Mouse (Mus musculus): ENCODE measurements around the gene Pcdh7. TPM values are rescaled to one million over a fixed set of nuclear protein-coding genes. Genes with fewer than 3 reads are reported as not detected.

The Pcdh7 gene
- polyA plus RNA-seq, 1 experiment from 2014 or later: 26.4 TPM

DNA sequence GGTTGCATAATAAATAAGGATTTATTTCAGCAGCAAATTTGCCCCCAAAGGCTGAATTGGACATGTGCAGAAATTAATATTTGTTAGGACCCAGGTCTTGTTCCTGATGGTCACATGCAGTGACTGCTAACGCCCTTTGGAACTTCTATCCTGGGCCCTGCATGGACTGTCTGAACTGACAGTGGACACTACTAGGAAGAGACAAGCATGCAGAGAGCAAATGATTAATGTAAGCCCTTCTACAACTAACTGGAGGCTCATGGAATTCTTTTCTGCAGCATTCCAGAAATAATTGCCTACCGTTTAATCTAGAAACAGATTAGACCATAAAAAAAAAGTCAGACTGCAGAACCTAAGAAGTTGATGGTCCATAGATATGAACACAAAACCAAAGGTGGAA is 119.4 kb downstream of the Pcdh7 start:
- no peak overlapping the region for H3K27ac ChIP-seq (ENCODE audit: low read length)
- H3K36me3 ChIP-seq (ENCODE audit: control insufficient read depth, insufficient read depth, low read length): no peaks in the 10 kb centered on the region
- H3K4me1 ChIP-seq (ENCODE audit: control insufficient read depth, insufficient read depth, low read length): no peaks in the 10 kb centered on the region
- no peak overlapping the region for H3K9ac ChIP-seq (replicated peaks; ENCODE audit: low read depth, low read length)
- no peaks in the 10 kb centered on the region for H3K27me3 ChIP-seq (ENCODE audit: control insufficient read depth, insufficient read depth, low read length)
- H3K4me3 ChIP-seq (ENCODE audit: low read depth, low read length): no peak overlapping the region
- 30% methylated on average over 2 of the region's 2 CpGs for WGBS
- H3K4me2 ChIP-seq (replicated peaks; ENCODE audit: low read depth, low read length): no peak overlapping the region
- no peaks in the 10 kb centered on the region for H3K9me3 ChIP-seq (ENCODE audit: control insufficient read depth, low read depth, low read length)
- no peak for ATAC-seq (ENCODE audit: insufficient number of reproducible peaks, insufficient read depth, low FRiP score, low read depth)

DNA sequence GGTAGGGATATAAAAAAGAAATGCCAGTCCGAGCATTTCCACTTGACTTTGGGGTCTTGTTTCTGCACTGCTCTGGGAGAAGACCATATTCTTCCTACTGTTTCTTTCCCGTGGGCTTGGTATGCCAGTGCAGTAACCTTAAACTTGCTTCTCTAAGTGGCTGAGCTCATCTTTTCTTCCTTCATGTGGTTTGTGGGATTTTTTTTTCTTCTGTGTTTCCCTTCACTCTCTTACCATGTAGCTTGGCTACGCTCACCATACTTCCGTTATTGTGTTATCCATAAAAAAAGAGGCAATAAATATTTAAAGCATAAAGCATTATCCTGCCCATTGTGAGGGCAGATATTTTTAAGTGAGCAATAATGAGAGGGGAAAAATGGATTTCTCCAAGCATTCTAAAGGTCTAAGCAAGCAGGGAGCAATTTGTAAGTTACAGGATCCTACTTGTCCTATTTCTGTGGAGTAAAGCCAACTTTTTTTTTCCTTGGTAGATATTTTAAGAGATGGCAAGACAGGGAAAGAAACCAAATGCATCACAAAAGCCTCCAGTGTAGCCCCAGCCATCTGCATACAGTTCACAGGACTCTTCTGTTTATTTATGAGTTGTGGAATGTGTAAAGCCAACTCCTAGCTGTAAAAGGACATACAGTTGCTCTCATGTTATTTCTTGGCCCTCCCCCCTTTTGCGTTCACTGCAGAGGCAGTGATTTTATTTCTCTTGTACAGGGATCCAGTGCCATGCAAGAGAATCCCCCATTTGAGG is 123.8 kb downstream of the Pcdh7 start:
- Histone ChIP-seq H3K36me3 (ENCODE audit: control insufficient read depth, insufficient read depth, low read length) (no peaks in the 10 kb centered on the region), H3K27me3 (ENCODE audit: control insufficient read depth, insufficient read depth, low read length) (no peaks in the 10 kb centered on the region), H3K9ac (replicated peaks; ENCODE audit: low read depth, low read length) (no peak overlapping the region), H3K27ac (ENCODE audit: low read length) (no peak overlapping the region), H3K4me2 (replicated peaks; ENCODE audit: low read depth, low read length) (no peak overlapping the region), H3K4me3 (ENCODE audit: low read depth, low read length) (no peak overlapping the region), H3K4me1 (ENCODE audit: control insufficient read depth, insufficient read depth, low read length) (no peaks in the 10 kb centered on the region), H3K9me3 (ENCODE audit: control insufficient read depth, low read depth, low read length) (no peaks in the 10 kb centered on the region)
- WGBS: 54% methylated on average over 5 of the region's 5 CpGs
- no peak for ATAC-seq (ENCODE audit: insufficient number of reproducible peaks, insufficient read depth, low FRiP score, low read depth)

- 44% methylated on average over 3 of the region's 3 CpGs for WGBS
- Histone ChIP-seq H3K4me3 (ENCODE audit: low read depth, low read length) (no peak overlapping the region), H3K4me1 (ENCODE audit: control insufficient read depth, insufficient read depth, low read length) (no peaks in the 10 kb centered on the region), H3K27me3 (ENCODE audit: control insufficient read depth, insufficient read depth, low read length) (no peaks in the 10 kb centered on the region), H3K27ac (ENCODE audit: low read length) (no peak overlapping the region), H3K4me2 (replicated peaks; ENCODE audit: low read depth, low read length) (no peak overlapping the region), H3K36me3 (ENCODE audit: control insufficient read depth, insufficient read depth, low read length) (no peaks in the 10 kb centered on the region), H3K9me3 (ENCODE audit: control insufficient read depth, low read depth, low read length) (no peaks in the 10 kb centered on the region), H3K9ac (replicated peaks; ENCODE audit: low read depth, low read length) (no peak overlapping the region)
- no peak for ATAC-seq (ENCODE audit: insufficient number of reproducible peaks, insufficient read depth, low FRiP score, low read depth)
Measured at GRCm38 (mm10) chr5:57847500-57847899, 129.7 kb downstream of the Pcdh7 start.

DNA sequence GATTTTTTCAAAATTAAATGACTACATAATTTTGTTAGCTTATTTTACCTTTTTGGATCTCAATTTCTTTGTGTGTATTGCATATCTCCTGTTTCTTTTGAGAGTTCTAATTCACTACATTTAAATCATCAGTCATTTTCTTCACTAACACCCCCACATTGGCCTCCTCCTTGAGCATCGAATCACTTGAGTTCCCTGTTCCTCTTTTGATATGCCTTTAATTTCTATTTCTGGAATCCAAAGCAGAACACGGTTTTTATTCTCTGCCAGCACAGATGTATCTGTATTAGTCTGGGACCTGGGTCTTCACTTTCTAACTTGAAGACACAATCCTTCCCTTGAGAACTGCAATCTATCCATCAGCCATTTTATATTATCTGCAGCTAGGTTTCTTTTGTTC is 132.3 kb downstream of the Pcdh7 start:
- Histone ChIP-seq H3K4me2 (replicated peaks; ENCODE audit: low read depth, low read length) (no peak overlapping the region), H3K9ac (replicated peaks; ENCODE audit: low read depth, low read length) (no peak overlapping the region), H3K4me3 (ENCODE audit: low read depth, low read length) (no peak overlapping the region), H3K9me3 (ENCODE audit: control insufficient read depth, low read depth, low read length) (no peaks in the 10 kb centered on the region), H3K4me1 (ENCODE audit: control insufficient read depth, insufficient read depth, low read length) (no peaks in the 10 kb centered on the region), H3K27ac (ENCODE audit: low read length) (no peak overlapping the region), H3K36me3 (ENCODE audit: control insufficient read depth, insufficient read depth, low read length) (no peaks in the 10 kb centered on the region), H3K27me3 (ENCODE audit: control insufficient read depth, insufficient read depth, low read length) (no peaks in the 10 kb centered on the region)
- 71% methylated on average over 2 of the region's 2 CpGs for WGBS
- no peak for ATAC-seq (ENCODE audit: insufficient number of reproducible peaks, insufficient read depth, low FRiP score, low read depth)

GRCm38 (mm10) chr5:57857316-57857715 is 139.5 kb downstream of the Pcdh7 start:
- no peaks in the 10 kb centered on the region for H3K36me3 ChIP-seq (ENCODE audit: control insufficient read depth, insufficient read depth, low read length)
- no peaks in the 10 kb centered on the region for H3K4me1 ChIP-seq (ENCODE audit: control insufficient read depth, insufficient read depth, low read length)
- H3K9me3 ChIP-seq (ENCODE audit: control insufficient read depth, low read depth, low read length): no peaks in the 10 kb centered on the region
- H3K9ac ChIP-seq (replicated peaks; ENCODE audit: low read depth, low read length): no peak overlapping the region
- H3K4me3 ChIP-seq (ENCODE audit: low read depth, low read length): no peak overlapping the region
- no peak overlapping the region for H3K27ac ChIP-seq (ENCODE audit: low read length)
- H3K27me3 ChIP-seq (ENCODE audit: control insufficient read depth, insufficient read depth, low read length): no peaks in the 10 kb centered on the region
- H3K4me2 ChIP-seq (replicated peaks; ENCODE audit: low read depth, low read length): no peak overlapping the region
- ATAC-seq (ENCODE audit: insufficient number of reproducible peaks, insufficient read depth, low FRiP score, low read depth): no peak
- WGBS: 72% methylated on average over 3 of the region's 3 CpGs

GRCm38 (mm10) chr5:57864254-57864653 is 146.5 kb downstream of the Pcdh7 start:
- no peak overlapping the region for H3K9ac ChIP-seq (replicated peaks; ENCODE audit: low read depth, low read length)
- no peaks in the 10 kb centered on the region for H3K27me3 ChIP-seq (ENCODE audit: control insufficient read depth, insufficient read depth, low read length)
- WGBS: 100% methylated on average over 3 of the region's 3 CpGs
- H3K36me3 ChIP-seq (ENCODE audit: control insufficient read depth, insufficient read depth, low read length): no peaks in the 10 kb centered on the region
- H3K4me3 ChIP-seq (ENCODE audit: low read depth, low read length): no peak overlapping the region
- no peak overlapping the region for H3K27ac ChIP-seq (ENCODE audit: low read length)
- ATAC-seq (ENCODE audit: insufficient number of reproducible peaks, insufficient read depth, low FRiP score, low read depth): no peak
- no peaks in the 10 kb centered on the region for H3K9me3 ChIP-seq (ENCODE audit: control insufficient read depth, low read depth, low read length)
- no peak overlapping the region for H3K4me2 ChIP-seq (replicated peaks; ENCODE audit: low read depth, low read length)
- peaks cover 11% of the 10 kb centered on the region for H3K4me1 ChIP-seq (ENCODE audit: control insufficient read depth, insufficient read depth, low read length)

GRCm38 (mm10) chr5:57865256-57865655 is 147.5 kb downstream of the Pcdh7 start:
- H3K9ac ChIP-seq (replicated peaks; ENCODE audit: low read depth, low read length): no peak overlapping the region
- 80% methylated on average over 3 of the region's 3 CpGs for WGBS
- H3K4me3 ChIP-seq (ENCODE audit: low read depth, low read length): no peak overlapping the region
- ATAC-seq (ENCODE audit: insufficient number of reproducible peaks, insufficient read depth, low FRiP score, low read depth): no peak
- peaks cover 12% of the 10 kb centered on the region for H3K4me1 ChIP-seq (ENCODE audit: control insufficient read depth, insufficient read depth, low read length)
- no peaks in the 10 kb centered on the region for H3K9me3 ChIP-seq (ENCODE audit: control insufficient read depth, low read depth, low read length)
- H3K27me3 ChIP-seq (ENCODE audit: control insufficient read depth, insufficient read depth, low read length): no peaks in the 10 kb centered on the region
- no peak overlapping the region for H3K4me2 ChIP-seq (replicated peaks; ENCODE audit: low read depth, low read length)
- H3K27ac ChIP-seq (ENCODE audit: low read length): no peak overlapping the region
- H3K36me3 ChIP-seq (ENCODE audit: control insufficient read depth, insufficient read depth, low read length): no peaks in the 10 kb centered on the region

DNA sequence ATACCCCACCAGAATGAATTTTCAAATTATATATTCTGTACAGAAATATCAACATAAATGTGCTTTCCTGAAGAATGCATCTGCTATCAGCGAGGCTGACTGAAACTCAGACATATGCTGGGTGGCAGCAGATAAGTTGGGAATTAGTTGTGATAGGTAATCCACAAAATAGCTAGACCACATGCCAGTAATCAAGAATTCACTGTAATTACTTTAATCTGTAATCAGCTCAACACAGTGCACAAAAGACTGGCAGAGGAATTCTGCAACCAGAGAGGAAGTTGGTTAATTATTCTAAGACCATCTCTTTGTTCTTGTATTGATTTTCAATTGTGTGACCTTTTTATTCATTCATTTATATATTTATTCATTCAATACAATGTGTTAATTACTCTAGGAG is 148.3 kb downstream of the Pcdh7 start:
- Histone ChIP-seq H3K9me3 (ENCODE audit: control insufficient read depth, low read depth, low read length) (no peaks in the 10 kb centered on the region), H3K9ac (replicated peaks; ENCODE audit: low read depth, low read length) (no peak overlapping the region), H3K4me3 (ENCODE audit: low read depth, low read length) (no peak overlapping the region), H3K36me3 (ENCODE audit: control insufficient read depth, insufficient read depth, low read length) (no peaks in the 10 kb centered on the region), H3K4me1 (ENCODE audit: control insufficient read depth, insufficient read depth, low read length) (peaks cover 12% of the 10 kb centered on the region), H3K4me2 (replicated peaks; ENCODE audit: low read depth, low read length) (no peak overlapping the region), H3K27me3 (ENCODE audit: control insufficient read depth, insufficient read depth, low read length) (no peaks in the 10 kb centered on the region), H3K27ac (ENCODE audit: low read length) (no peak overlapping the region)
- WGBS: 76% methylated on average over 1 of the region's 1 CpGs
- ATAC-seq (ENCODE audit: insufficient number of reproducible peaks, insufficient read depth, low FRiP score, low read depth): no peak

DNA sequence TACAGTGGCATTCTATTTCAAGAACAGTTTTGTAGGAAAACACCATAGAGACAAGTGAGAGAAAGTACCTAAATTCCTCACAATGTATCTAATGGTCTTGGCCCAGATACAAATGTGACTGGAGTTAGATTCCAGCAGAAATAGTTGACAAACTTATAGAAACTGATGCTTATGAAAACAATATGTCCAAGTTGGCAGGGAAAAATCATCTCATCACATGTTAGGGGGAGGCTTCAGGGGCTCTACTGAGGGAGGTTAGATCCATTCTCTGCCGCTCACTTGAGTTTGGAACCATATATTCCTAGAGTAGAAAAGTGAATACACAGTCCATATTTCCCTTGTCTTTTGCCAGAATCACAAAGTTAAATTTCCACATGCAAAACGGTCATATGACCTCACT is 150.1 kb downstream of the Pcdh7 start:
- WGBS: 85% methylated on average over 2 of the region's 2 CpGs
- no peak for ATAC-seq (ENCODE audit: insufficient number of reproducible peaks, insufficient read depth, low FRiP score, low read depth)
- no peak overlapping the region for H3K27ac ChIP-seq (ENCODE audit: low read length)

More for the DNA sequence above, 150.1 kb downstream of the Pcdh7 start:
- Histone ChIP-seq H3K4me3 (ENCODE audit: low read depth, low read length) (no peak overlapping the region), H3K9ac (replicated peaks; ENCODE audit: low read depth, low read length) (no peak overlapping the region), H3K4me1 (ENCODE audit: control insufficient read depth, insufficient read depth, low read length) (peaks cover 12% of the 10 kb centered on the region), H3K27me3 (ENCODE audit: control insufficient read depth, insufficient read depth, low read length) (no peaks in the 10 kb centered on the region), H3K9me3 (ENCODE audit: control insufficient read depth, low read depth, low read length) (no peaks in the 10 kb centered on the region), H3K4me2 (replicated peaks; ENCODE audit: low read depth, low read length) (no peak overlapping the region), H3K36me3 (ENCODE audit: control insufficient read depth, insufficient read depth, low read length) (no peaks in the 10 kb centered on the region)

All from stomach, embryonic 14.5 days (tissue).